9 mouse cellular contexts compared by ENCODE assay signal in the genomic region with DNA sequence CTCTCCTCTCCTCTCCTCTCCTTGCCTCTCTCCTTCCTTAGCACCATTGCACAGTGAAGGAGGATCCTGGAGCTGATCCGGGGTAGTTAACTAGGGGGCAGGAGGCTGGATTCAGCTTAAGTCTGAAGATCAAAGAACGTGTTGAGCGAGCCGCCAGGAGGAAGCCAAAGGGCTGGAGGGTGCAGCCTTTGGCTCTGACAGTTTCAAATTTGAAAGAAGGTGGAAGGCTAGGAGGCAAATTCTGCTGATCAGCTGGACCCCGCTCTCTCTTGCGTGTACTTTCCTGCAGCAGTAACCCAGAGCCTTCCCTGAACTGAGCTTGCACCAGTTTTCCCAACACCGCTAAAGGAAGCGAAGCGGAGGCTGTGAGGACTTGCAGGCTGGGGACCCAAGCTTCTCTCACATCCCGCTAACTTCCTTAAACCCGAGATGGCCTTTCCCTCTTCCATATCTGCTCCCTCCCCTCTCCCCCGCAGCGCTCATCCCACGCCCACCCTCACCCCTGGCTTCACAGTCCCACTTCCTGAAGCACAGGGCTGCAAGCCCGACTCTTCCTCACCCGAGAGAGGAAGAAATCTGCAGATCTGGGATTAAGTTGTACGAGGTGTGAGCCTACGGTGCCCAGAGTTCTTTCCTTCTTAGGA. TPM values are rescaled to one million over a fixed set of nuclear protein-coding genes. Genes with fewer than 3 reads are reported as not detected.
DNase-seq lines count a peak whose midpoint lies in the region; ATAC-seq and TF ChIP-seq lines count a peak whose summit lies in the region.
"Had no signal": no experiment of that assay in that cellular context is flagged by ENCODE, and none has a peak within 500 bp of the region (broad histone marks: within the 10 kb centered on the region; RNA-seq: fewer than 3 reads in every experiment).

No protein-coding gene starts in this region.

- no peak for TF ChIP-seq POLR2A in lung, adult 2 months (IDR thresholded peaks at IDR 0.05; ENCODE audit: borderline replicate concordance, extremely low read depth, low read depth, low read length)

- H3K27ac ChIP-seq in embryonic facial prominence, embryonic 12.5 days = no peak overlapping the region

- H3K27me3 ChIP-seq in embryonic facial prominence, embryonic 12.5 days = peaks cover 75% of the 10 kb centered on the region

- no peaks in the 10 kb centered on the region for H3K9me3 ChIP-seq in embryonic facial prominence, embryonic 12.5 days

- H3K4me1 ChIP-seq in lung, adult 2 months (ENCODE audit: control insufficient read depth, insufficient read depth, low read length) = no peaks in the 10 kb centered on the region
- H3K4me1 ChIP-seq in embryonic facial prominence, embryonic 12.5 days = peaks cover 6% of the 10 kb centered on the region; the same call in 1 of the 2 replicates

- peak overlapping the region; percentile 29 for H3K4me2 ChIP-seq in embryonic facial prominence, embryonic 12.5 days (replicated peaks)

- no peak for DNase-seq in lung, adult 2 months
- DNase-seq in lung, postnatal 36 days = no peak
- DNase-seq in kidney, postnatal 14 days = peak; percentile 50
- peak; percentile 35 for DNase-seq in retina, embryonic 14.5 days (ENCODE audit: low spot score)
- no peak for DNase-seq in spleen, postnatal 10 days (ENCODE audit: low spot score in 2 of 2)
- no peak for DNase-seq in ovary, postnatal 36 days (ENCODE audit: low spot score)
- no peak for DNase-seq in ovary, postnatal 14 days (ENCODE audit: low spot score)

- no peaks in the 10 kb centered on the region for H3K36me3 ChIP-seq in embryonic facial prominence, embryonic 12.5 days

- H3K4me3 ChIP-seq in lung, adult 2 months (replicated peaks; ENCODE audit: extremely low read depth, low read depth, low read length) = peak overlapping the region; percentile 27
- 0 out of 2 replicates have a peak overlapping the region, but pooled peaks have one; percentile 15 for H3K4me3 ChIP-seq in embryonic facial prominence, embryonic 12.5 days
- H3K4me3 ChIP-seq: erythroblast, embryonic 14.5 days had no signal

- TF ChIP-seq CTCF in lung, adult 2 months (IDR thresholded peaks at IDR 0.05; ENCODE audit: insufficient read depth, low read length) = no peak

- ATAC-seq in embryonic facial prominence, embryonic 12.5 days (ENCODE audit: insufficient number of reproducible peaks, insufficient read depth, low FRiP score, low TSS enrichment) = no peak

- no peak overlapping the region for H3K9ac ChIP-seq in embryonic facial prominence, embryonic 12.5 days

- WGBS in lung, adult 2 months = 2% methylated on average over 17 of the region's 18 CpGs
- under 1% methylated on average over 18 of the region's 18 CpGs for WGBS in embryonic facial prominence, embryonic 12.5 days

RNA-seq across cellular contexts. Expression of gene Tcf21, which starts 6.5 kb away (rescaled TPM):
- polyA plus RNA-seq in lung, adult 2 months (2012; rRNA removed) = 190 and 228 TPM in 2 replicates
- polyA plus RNA-seq in embryonic facial prominence, embryonic 12.5 days (2016; fragmentation: Nextera tagmentation; extraction: Ambion mirVana) = 2.5 TPM in 2 replicates
- polyA plus RNA-seq: erythroblast, embryonic 14.5 days had no signal

Comparison
In these comparisons a context has a peak if more than half of its experiments do, and no peak if none do; other contexts are left out.
1. DNase-seq: peak in kidney, postnatal 14 days (single experiment) and retina, embryonic 14.5 days (single experiment); none in lung, adult 2 months (single experiment), lung, postnatal 36 days (single experiment), spleen, postnatal 10 days (0 of 2), ovary, postnatal 36 days (single experiment) and ovary, postnatal 14 days (single experiment).
2. RNA of gene Tcf21, which starts 6.5 kb away (polyA plus RNA-seq): 190 to 228 TPM in lung, adult 2 months; 2.5 TPM in embryonic facial prominence, embryonic 12.5 days; every median in the first group is over 10 times any median in the second.